Mouse (Mus musculus) hindbrain, embryonic 13.5 days (tissue): ENCODE data around the gene Cdkl4. TPM values are rescaled to one million over a fixed set of nuclear protein-coding genes. Genes with fewer than 3 reads are reported as not detected.
"Not testable (repeated sequence)": the region's sequence is repeated elsewhere in the genome, so short reads cannot be mapped to it uniquely, and the experiment has no call there.

ENCODE experiments used
- ATAC-seq: fragments of 200-750 bp; cut with Nextera tagmentation; 2 replicates; pipeline ENCODE4 v1.8.0; 2017; ENCODE audit warnings: moderate TSS enrichment; ENCODE audit not compliant: low FRiP score
- H3K27ac ChIP-seq: fragments of 300-500 bp; sonication (generic); 2 replicates; pipeline ENCODE4 v1.5.1; 2015; ENCODE audit warnings: inconsistent platforms, mild to moderate bottlenecking, moderate library complexity
- H3K27me3 ChIP-seq: fragments of 300-500 bp; sonication (generic); 2 replicates; pipeline ENCODE4 v1.6.1; 2015; ENCODE audit warnings: mild to moderate bottlenecking, inconsistent platforms
- H3K36me3 ChIP-seq: fragments of 300-500 bp; sonication (generic); 2 replicates; pipeline ENCODE4 v1.6.1; 2015; ENCODE audit warnings: mild to moderate bottlenecking, inconsistent platforms
- H3K4me1 ChIP-seq: fragments of 300-500 bp; sonication (generic); replicated peaks from 2 replicates; pipeline ENCODE4 v1.6.1; 2015; ENCODE audit warnings: inconsistent platforms
- H3K4me2 ChIP-seq: fragments of 300-500 bp; sonication (generic); 2 replicates; pipeline ENCODE4 v1.6.1; 2015; ENCODE audit warnings: inconsistent platforms, mild to moderate bottlenecking, moderate library complexity
- H3K4me3 ChIP-seq: fragments of 300-500 bp; sonication (generic); 2 replicates; pipeline ENCODE4 v1.5.1; 2015; ENCODE audit warnings: mild to moderate bottlenecking, inconsistent platforms
- H3K9ac ChIP-seq: fragments of 300-500 bp; sonication (generic); 2 replicates; pipeline ENCODE4 v1.6.1; 2015; ENCODE audit warnings: mild to moderate bottlenecking, inconsistent platforms
- H3K9me3 ChIP-seq: fragments of 300-500 bp; sonication (generic); 2 replicates; pipeline ENCODE4 v1.6.1; 2016; ENCODE audit warnings: inconsistent platforms
- WGBS: fragments of 180-500 bp; shearing (Covaris S2); methylation state at CpG from one replicate; pipeline ENCODE4 v1.1.7; 2015; 5-methylcytosine and 5-hydroxymethylcytosine counted together
- polyA plus RNA-seq: library from polyadenylated mRNA; unstranded; fragments of >200 nt; fragmentation: Nextera tagmentation; extraction: Ambion mirVana; gene quantifications from 2 replicates; pipeline ENCODE4 v1.2.1, GENCODE M21; 2015

Gene Cdkl4
- polyA plus RNA-seq, 1 experiment from 2014 or later, result 5.7 TPM

GRCm38 (mm10) chr17:80535633-80536032, 42.0 kb downstream of the Cdkl4 start:
- Histone ChIP-seq H3K4me1 (no peaks in the 10 kb centered on the region), H3K36me3 (no peaks in the 10 kb centered on the region), H3K27ac (no peak overlapping the region), H3K9me3 (no peaks in the 10 kb centered on the region), H3K9ac (no peak overlapping the region), H3K27me3 (no peaks in the 10 kb centered on the region), H3K4me2 (no peak overlapping the region), H3K4me3 (no peak overlapping the region)
- ATAC-seq, result no peak
- 78% methylated on average over 6 of the region's 6 CpGs for WGBS

- not testable (repeated sequence) for ATAC-seq, H3K36me3 ChIP-seq, H3K27me3 ChIP-seq, H3K4me3 ChIP-seq, H3K9me3 ChIP-seq, H3K4me1 ChIP-seq, H3K9ac ChIP-seq, H3K27ac ChIP-seq, H3K4me2 ChIP-seq
- 61% methylated on average over 2 of the region's 2 CpGs for WGBS
Measured at GRCm38 (mm10) chr17:80531351-80531750, 46.3 kb downstream of the Cdkl4 start.

- ATAC-seq, result no peak
- no peaks in the 10 kb centered on the region for H3K9me3 ChIP-seq
- H3K27me3 ChIP-seq, result no peaks in the 10 kb centered on the region
- 84% methylated on average over 3 of the region's 3 CpGs for WGBS
- H3K27ac ChIP-seq, result no peak overlapping the region
- H3K9ac ChIP-seq, result no peak overlapping the region
- H3K4me3 ChIP-seq, result no peak overlapping the region
- no peak overlapping the region for H3K4me2 ChIP-seq
- H3K36me3 ChIP-seq, result no peaks in the 10 kb centered on the region
- no peaks in the 10 kb centered on the region for H3K4me1 ChIP-seq
Measured at GRCm38 (mm10) chr17:80523231-80523630, 54.4 kb downstream of the Cdkl4 start.

- no peaks in the 10 kb centered on the region for H3K27me3 ChIP-seq
- H3K36me3 ChIP-seq, result no peaks in the 10 kb centered on the region
- H3K9ac ChIP-seq, result no peak overlapping the region
- no peak overlapping the region for H3K4me2 ChIP-seq
- no peaks in the 10 kb centered on the region for H3K9me3 ChIP-seq
- ATAC-seq, result no peak
- H3K4me1 ChIP-seq, result no peaks in the 10 kb centered on the region
- no peak overlapping the region for H3K4me3 ChIP-seq
- H3K27ac ChIP-seq, result no peak overlapping the region
- 78% methylated on average over 7 of the region's 7 CpGs for whole genome bisulfite sequencing
Measured at GRCm38 (mm10) chr17:80522229-80522556, 55.4 kb downstream of the Cdkl4 start.

GRCm38 (mm10) chr17:80521521-80522228, 55.9 kb downstream of the Cdkl4 start:
- Histone ChIP-seq H3K4me1 (no peaks in the 10 kb centered on the region), H3K9ac (no peak overlapping the region), H3K9me3 (no peaks in the 10 kb centered on the region), H3K4me3 (no peak overlapping the region), H3K4me2 (no peak overlapping the region), H3K27ac (no peak overlapping the region), H3K27me3 (no peaks in the 10 kb centered on the region), H3K36me3 (no peaks in the 10 kb centered on the region)
- ATAC-seq, result no peak
- 67% methylated on average over 4 of the region's 4 CpGs for WGBS

GRCm38 (mm10) chr17:80520537-80520936, 57.1 kb downstream of the Cdkl4 start:
- H3K36me3 ChIP-seq, result no peaks in the 10 kb centered on the region
- no peaks in the 10 kb centered on the region for H3K27me3 ChIP-seq
- H3K9ac ChIP-seq, result no peak overlapping the region
- no peak for ATAC-seq
- no peak overlapping the region for H3K4me3 ChIP-seq
- H3K9me3 ChIP-seq, result no peaks in the 10 kb centered on the region
- no peak overlapping the region for H3K27ac ChIP-seq
- no peak overlapping the region for H3K4me2 ChIP-seq
- WGBS, result 81% methylated on average over 8 of the region's 8 CpGs
- H3K4me1 ChIP-seq, result no peaks in the 10 kb centered on the region

- WGBS, result 96% methylated on average over 12 of the region's 12 CpGs
- no peaks in the 10 kb centered on the region for H3K9me3 ChIP-seq
- no peak for ATAC-seq
- no peak overlapping the region for H3K27ac ChIP-seq
- H3K4me2 ChIP-seq, result no peak overlapping the region
- no peaks in the 10 kb centered on the region for H3K27me3 ChIP-seq
- H3K4me3 ChIP-seq, result no peak overlapping the region
- no peaks in the 10 kb centered on the region for H3K4me1 ChIP-seq
- H3K9ac ChIP-seq, result no peak overlapping the region
- no peaks in the 10 kb centered on the region for H3K36me3 ChIP-seq
Measured at GRCm38 (mm10) chr17:80518811-80519210, 58.8 kb downstream of the Cdkl4 start.

GRCm38 (mm10) chr17:80517244-80517643, 60.4 kb downstream of the Cdkl4 start:
- no peak overlapping the region for H3K4me3 ChIP-seq
- no peaks in the 10 kb centered on the region for H3K9me3 ChIP-seq
- H3K27me3 ChIP-seq, result no peaks in the 10 kb centered on the region
- H3K9ac ChIP-seq, result no peak overlapping the region
- no peak overlapping the region for H3K4me2 ChIP-seq
- no peaks in the 10 kb centered on the region for H3K36me3 ChIP-seq
- H3K4me1 ChIP-seq, result no peaks in the 10 kb centered on the region
- no peak overlapping the region for H3K27ac ChIP-seq
- WGBS, result 74% methylated on average over 9 of the region's 9 CpGs
- no peak for ATAC-seq

- no peak for ATAC-seq
- H3K9me3 ChIP-seq, result no peaks in the 10 kb centered on the region
- H3K4me3 ChIP-seq, result no peak overlapping the region
- no peak overlapping the region for H3K4me2 ChIP-seq
- H3K27ac ChIP-seq, result no peak overlapping the region
- no peaks in the 10 kb centered on the region for H3K4me1 ChIP-seq
- no peak overlapping the region for H3K9ac ChIP-seq
- H3K36me3 ChIP-seq, result no peaks in the 10 kb centered on the region
- 90% methylated on average over 9 of the region's 9 CpGs for WGBS
- no peaks in the 10 kb centered on the region for H3K27me3 ChIP-seq
Measured at GRCm38 (mm10) chr17:80515956-80516355, 61.7 kb downstream of the Cdkl4 start.

GRCm38 (mm10) chr17:80515513-80515912, 62.1 kb downstream of the Cdkl4 start:
- 89% methylated on average over 7 of the region's 7 CpGs for WGBS
- Histone ChIP-seq H3K4me1 (no peaks in the 10 kb centered on the region), H3K4me2 (no peak overlapping the region), H3K36me3 (no peaks in the 10 kb centered on the region), H3K4me3 (no peak overlapping the region), H3K9me3 (no peaks in the 10 kb centered on the region), H3K27ac (no peak overlapping the region), H3K9ac (no peak overlapping the region), H3K27me3 (no peaks in the 10 kb centered on the region)
- ATAC-seq, result no peak

- Histone ChIP-seq H3K4me3 (no peak overlapping the region), H3K4me2 (no peak overlapping the region), H3K4me1 (no peaks in the 10 kb centered on the region), H3K9me3 (no peaks in the 10 kb centered on the region), H3K36me3 (no peaks in the 10 kb centered on the region), H3K27me3 (no peaks in the 10 kb centered on the region), H3K9ac (no peak overlapping the region), H3K27ac (no peak overlapping the region)
- WGBS, result 86% methylated on average over 8 of the region's 8 CpGs
- no peak for ATAC-seq
Measured at GRCm38 (mm10) chr17:80513766-80514165, 63.8 kb downstream of the Cdkl4 start.

- Histone ChIP-seq H3K9me3 (no peaks in the 10 kb centered on the region), H3K4me3 (no peak overlapping the region), H3K4me2 (no peak overlapping the region), H3K4me1 (no peaks in the 10 kb centered on the region), H3K9ac (no peak overlapping the region), H3K36me3 (no peaks in the 10 kb centered on the region), H3K27me3 (no peaks in the 10 kb centered on the region), H3K27ac (no peak overlapping the region)
- 92% methylated on average over 3 of the region's 3 CpGs for WGBS
- no peak for ATAC-seq
Measured at GRCm38 (mm10) chr17:80510459-80510855, 67.2 kb downstream of the Cdkl4 start.

GRCm38 (mm10) chr17:80509494-80510458, 67.8 kb downstream of the Cdkl4 start:
- H3K4me2 ChIP-seq, result no peak overlapping the region
- no peak for ATAC-seq

More at GRCm38 (mm10) chr17:80509494-80510458, 67.8 kb downstream of the Cdkl4 start:
- H3K9me3 ChIP-seq, result no peaks in the 10 kb centered on the region
- no peaks in the 10 kb centered on the region for H3K36me3 ChIP-seq
- H3K27me3 ChIP-seq, result no peaks in the 10 kb centered on the region
- no peak overlapping the region for H3K27ac ChIP-seq
- 61% methylated on average over 4 of the region's 4 CpGs for WGBS
- H3K9ac ChIP-seq, result no peak overlapping the region
- H3K4me3 ChIP-seq, result no peak overlapping the region
- H3K4me1 ChIP-seq, result no peaks in the 10 kb centered on the region
